In the genomic region with DNA sequence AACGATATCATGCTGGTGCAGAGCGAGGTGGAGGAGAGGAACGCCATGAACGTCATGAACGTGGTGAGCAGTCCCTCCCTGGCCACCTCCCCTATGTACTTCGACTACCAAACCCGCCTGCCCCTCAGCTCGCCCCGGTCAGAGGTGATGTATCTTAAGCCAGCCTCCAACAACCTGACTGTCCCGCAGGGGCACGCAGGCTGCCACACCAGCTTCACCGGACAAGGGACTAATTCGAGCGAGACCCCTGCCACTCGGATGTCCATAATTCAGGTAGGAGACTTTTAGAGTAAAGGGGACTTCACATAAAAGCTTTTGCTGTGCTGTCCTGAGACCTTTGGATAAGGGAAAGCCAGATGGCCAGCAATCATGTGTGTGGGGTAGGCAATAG, we compare ENCODE assay signal across 9 mouse cellular contexts. TPM values are rescaled to one million over a fixed set of nuclear protein-coding genes. Genes with fewer than 3 reads are reported as not detected.
DNase-seq lines count a peak whose midpoint lies in the region; ATAC-seq and TF ChIP-seq lines count a peak whose summit lies in the region.
"Had no signal": no experiment of that assay in that cellular context is flagged by ENCODE, and none has a peak within 500 bp of the region (broad histone marks: within the 10 kb centered on the region; RNA-seq: fewer than 3 reads in every experiment).

No protein-coding gene starts in this region.

- 3% methylated on average over 15 of the region's 15 CpGs for WGBS in heart, embryonic 11.5 days (ENCODE audit: insufficient replicate concordance)
- 2% methylated on average over 15 of the region's 15 CpGs for whole genome bisulfite sequencing in forebrain, embryonic 14.5 days
- WGBS in kidney, embryonic 15.5 days, result 2% methylated on average over 15 of the region's 15 CpGs
- WGBS in midbrain, postnatal 0 days, result under 1% methylated on average over 15 of the region's 15 CpGs

- H3K27ac ChIP-seq in heart, embryonic 11.5 days (ENCODE audit: low read depth, low read length), result no peak overlapping the region
- H3K27ac ChIP-seq in forebrain, embryonic 14.5 days (ENCODE audit: low read depth, low read length), result no peak overlapping the region
- no peak overlapping the region for H3K27ac ChIP-seq in kidney, embryonic 15.5 days
- H3K27ac ChIP-seq in midbrain, postnatal 0 days (ENCODE audit: low read depth, low read length), result no peak overlapping the region

- H3K4me3 ChIP-seq in heart, embryonic 11.5 days (ENCODE audit: low read depth, low read length), result peak overlapping the region; percentile 58
- peak overlapping the region; percentile 60 for H3K4me3 ChIP-seq in forebrain, embryonic 14.5 days (ENCODE audit: low read depth, low read length)
- H3K4me3 ChIP-seq in kidney, embryonic 15.5 days (replicated peaks), result peak overlapping the region; percentile 59
- H3K4me3 ChIP-seq in midbrain, postnatal 0 days (ENCODE audit: low read depth, low read length), result peak overlapping the region; percentile 73

- peak overlapping the region; percentile 88 for H3K4me2 ChIP-seq in heart, embryonic 11.5 days
- peak overlapping the region; percentile 95 for H3K4me2 ChIP-seq in forebrain, embryonic 14.5 days (ENCODE audit: low read length)
- H3K4me2 ChIP-seq in kidney, embryonic 15.5 days, result peak overlapping the region; percentile 91
- peak overlapping the region; percentile 81 for H3K4me2 ChIP-seq in midbrain, postnatal 0 days (ENCODE audit: low read depth, low read length, poor library complexity, severe bottlenecking)

- TF ChIP-seq CTCF in midbrain, postnatal 0 days (IDR thresholded peaks at IDR 0.05), result no peak

- no peaks in the 10 kb centered on the region for H3K9me3 ChIP-seq in heart, embryonic 11.5 days (replicated peaks; ENCODE audit: control insufficient read depth, low read length)
- no peaks in the 10 kb centered on the region for H3K9me3 ChIP-seq in forebrain, embryonic 14.5 days (replicated peaks; ENCODE audit: control insufficient read depth, low read length)
- H3K9me3 ChIP-seq in kidney, embryonic 15.5 days (replicated peaks), result no peaks in the 10 kb centered on the region
- no peaks in the 10 kb centered on the region for H3K9me3 ChIP-seq in midbrain, postnatal 0 days (ENCODE audit: low read length)

- peaks cover 16% of the 10 kb centered on the region for H3K4me1 ChIP-seq in heart, embryonic 11.5 days (ENCODE audit: control insufficient read depth, insufficient read depth, low read length)
- peaks cover 16% of the 10 kb centered on the region for H3K4me1 ChIP-seq in forebrain, embryonic 14.5 days (ENCODE audit: control insufficient read depth, insufficient read depth, low read length)
- H3K4me1 ChIP-seq in kidney, embryonic 15.5 days, result peaks cover 50% of the 10 kb centered on the region
- H3K4me1 ChIP-seq in midbrain, postnatal 0 days (ENCODE audit: insufficient read depth, low read length), result no peaks in the 10 kb centered on the region

- DNase-seq in heart, adult 18-20 months, result no peak
- no peak for DNase-seq in forebrain, embryonic 14.5 days (ENCODE audit: low spot score)
- no peak for DNase-seq in midbrain, postnatal 0 days (ENCODE audit: low spot score)
- DNase-seq in embryo, embryonic 10 days (ENCODE audit: low spot score), result no peak
- DNase-seq in B cell, adult 2 months, result no peak

- peaks cover 27% of the 10 kb centered on the region for H3K27me3 ChIP-seq in heart, embryonic 11.5 days (ENCODE audit: control insufficient read depth, insufficient read depth, low read length)
- peaks cover 3% of the 10 kb centered on the region; the same call in 1 of the 2 replicates for H3K27me3 ChIP-seq in forebrain, embryonic 14.5 days (replicated peaks; ENCODE audit: control insufficient read depth, insufficient read depth, low read length)
- H3K27me3 ChIP-seq in kidney, embryonic 15.5 days, result peaks cover 45% of the 10 kb centered on the region
- no peaks in the 10 kb centered on the region for H3K27me3 ChIP-seq in midbrain, postnatal 0 days (ENCODE audit: insufficient read depth, low read length)
- H3K27me3 ChIP-seq: CH12.LX had no signal

- H3K9ac ChIP-seq in heart, embryonic 11.5 days (ENCODE audit: low read depth, low read length), result no peak overlapping the region
- H3K9ac ChIP-seq in forebrain, embryonic 14.5 days (ENCODE audit: low read length), result peak overlapping the region; percentile 57
- no peak overlapping the region for H3K9ac ChIP-seq in kidney, embryonic 15.5 days
- H3K9ac ChIP-seq in midbrain, postnatal 0 days (replicated peaks; ENCODE audit: low read length, poor library complexity, severe bottlenecking), result peak overlapping the region; percentile 77

- no peak for ATAC-seq in heart, embryonic 11.5 days (replicated peaks; ENCODE audit: insufficient number of reproducible peaks, low FRiP score, low TSS enrichment)
- no peak for ATAC-seq in forebrain, embryonic 14.5 days
- ATAC-seq in kidney, embryonic 15.5 days (replicated peaks; ENCODE audit: low FRiP score), result no peak
- no peak for ATAC-seq in midbrain, postnatal 0 days (ENCODE audit: low FRiP score)
- no peak for ATAC-seq in megakaryocyte progenitor cell, adult 5-6 weeks (replicated peaks; ENCODE audit: poor library complexity)

- no peaks in the 10 kb centered on the region for H3K36me3 ChIP-seq in heart, embryonic 11.5 days (ENCODE audit: control insufficient read depth, insufficient read depth, low read length)
- H3K36me3 ChIP-seq in forebrain, embryonic 14.5 days (ENCODE audit: control insufficient read depth, insufficient read depth, low read length), result no peaks in the 10 kb centered on the region
- H3K36me3 ChIP-seq in kidney, embryonic 15.5 days, result no peaks in the 10 kb centered on the region
- no peaks in the 10 kb centered on the region for H3K36me3 ChIP-seq in midbrain, postnatal 0 days (ENCODE audit: insufficient read depth, low read length)

RNA-seq across cellular contexts. Expression of a gene that starts 5.0 kb away (rescaled TPM):
- polyA plus RNA-seq in heart, embryonic 11.5 days (2014; fragmentation: Nextera tagmentation; extraction: Ambion mirVana), result 1.8 and 1.9 TPM in 2 replicates
- 1 to 10 TPM; 1.2 TPM for total RNA-seq in heart, adult 18-20 months (2021)
- 8.9 and 12.1 TPM in 2 replicates for polyA plus RNA-seq in forebrain, embryonic 14.5 days (2014; fragmentation: Nextera tagmentation; extraction: Ambion mirVana)
- polyA plus RNA-seq in kidney, embryonic 15.5 days (2015; fragmentation: Nextera tagmentation; extraction: Ambion mirVana), result 7.5 TPM in 2 replicates
- total RNA-seq in midbrain, postnatal 0 days (2014; rRNA removed), result 79.3 and 81.2 TPM in 2 replicates
- 33.8 and 42.2 TPM in 2 replicates for polyA plus RNA-seq in midbrain, postnatal 0 days (2015; fragmentation: Nextera tagmentation; extraction: Ambion mirVana)
- 0.02 TPM in 1 of 2 replicates, not detected in the other for total RNA-seq in megakaryocyte progenitor cell, adult 5-6 weeks (2015)
- total RNA-seq in megakaryocyte progenitor cell, adult 5-6 weeks (2017), result 0.04 TPM in 1 of 2 replicates, not detected in the other

Comparison
In these comparisons a context has a peak if more than half of its experiments do, and no peak if none do; other contexts are left out.
1. H3K9ac ChIP-seq: peak in forebrain, embryonic 14.5 days (single experiment) and midbrain, postnatal 0 days (single experiment); none in heart, embryonic 11.5 days (single experiment) and kidney, embryonic 15.5 days (single experiment).
2. Peak in every context shown above with its lines, with median percentiles within 50 percentile points of each other: H3K4me2 ChIP-seq and H3K4me3 ChIP-seq.